Mouse (Mus musculus): ENCODE measurements around the gene Marveld1. TPM values are rescaled to one million over a fixed set of nuclear protein-coding genes. Genes with fewer than 3 reads are reported as not detected.

Gene Marveld1
- total RNA-seq, 2 experiments from 2014 or later, result 9.2 TPM

GRCm38 (mm10) chr19:42138517-42139285, 8.5 kb upstream of the Marveld1 start:
- DNase-seq (ENCODE audit: low spot score in 2 of 2), result no peak

DNA sequence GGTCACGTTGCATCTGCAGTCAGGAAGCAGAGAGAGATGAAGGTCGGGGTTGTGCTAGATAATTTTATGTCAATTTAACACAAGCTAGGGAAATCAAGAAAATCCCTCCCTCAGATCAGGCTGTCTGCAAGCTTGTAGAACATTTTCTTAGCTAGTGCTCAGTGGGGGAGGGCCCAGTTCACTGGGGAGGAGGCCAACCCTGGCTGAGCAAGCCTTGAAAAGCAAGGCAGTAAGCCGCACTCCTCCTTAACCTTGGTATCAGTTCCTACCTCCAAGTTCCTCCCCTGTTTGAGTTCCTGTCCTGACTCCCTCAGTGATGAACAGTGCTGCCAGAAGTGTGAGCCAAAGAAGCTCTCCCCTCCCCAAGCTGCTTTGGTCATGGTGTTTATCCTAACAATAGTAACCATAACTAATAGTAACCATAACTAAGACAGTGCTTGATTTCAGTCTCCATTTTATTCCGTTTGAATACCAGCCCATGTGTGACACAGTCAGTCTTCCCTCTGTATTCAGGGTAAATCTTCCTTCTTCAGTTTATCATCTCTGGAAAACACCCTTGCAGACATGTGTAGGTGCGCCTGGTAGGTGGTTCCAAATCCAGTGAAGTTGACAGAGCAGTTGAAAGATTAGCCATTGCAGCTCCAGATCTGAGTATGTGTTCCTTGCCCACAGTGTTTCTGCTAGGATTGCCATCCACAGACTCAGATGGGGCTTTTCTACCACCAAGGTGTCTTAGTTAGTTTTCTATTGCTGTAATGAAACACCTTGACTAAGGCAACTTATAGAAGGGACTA, 7.3 kb upstream of the Marveld1 start:
- no peak for DNase-seq (ENCODE audit: low spot score in 2 of 2)

- DNase-seq (ENCODE audit: low spot score in 2 of 2), result no peak
These were observed 5.2 kb upstream of the Marveld1 start for GRCm38 (mm10) chr19:42141998-42142397.

DNA sequence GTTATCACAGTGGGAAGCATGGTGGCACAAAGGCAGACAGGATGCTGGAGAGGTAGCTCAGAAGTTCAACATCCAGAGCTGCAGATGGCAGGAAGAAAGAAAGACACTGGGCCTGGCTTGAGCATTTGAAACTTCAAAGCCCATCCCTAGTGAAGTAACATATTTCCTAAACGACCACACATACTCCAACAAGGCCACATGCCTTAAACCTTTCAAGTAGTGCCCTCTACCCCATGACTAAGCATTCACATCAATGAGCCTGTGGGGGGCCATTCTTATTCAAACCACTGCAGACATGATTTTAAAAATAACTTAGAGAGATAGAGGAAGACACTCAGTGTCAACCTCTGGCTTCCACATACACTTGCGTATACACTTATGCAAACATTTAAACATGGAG, 4.4 kb upstream of the Marveld1 start:
- no peak for DNase-seq (ENCODE audit: low spot score in 2 of 2)

DNA sequence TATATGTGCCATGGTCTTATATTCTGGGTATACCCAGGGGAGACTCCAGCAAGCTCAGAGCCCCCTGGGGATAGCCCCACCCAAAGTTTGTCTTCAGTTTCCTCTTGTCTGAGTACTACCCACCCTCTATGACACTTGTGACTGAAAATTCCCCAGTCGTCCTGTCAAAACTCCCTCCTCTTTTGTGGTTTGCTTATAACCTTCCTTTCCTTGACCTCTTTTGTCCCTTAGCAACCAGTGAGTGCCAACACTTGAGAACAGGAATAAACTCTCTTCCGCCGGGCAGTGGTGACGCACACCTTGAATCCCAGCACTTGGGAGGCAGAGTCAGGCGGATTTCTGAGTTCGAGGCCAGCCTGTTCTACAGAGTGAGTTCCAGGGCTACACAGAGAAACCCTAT, 3.1 kb upstream of the Marveld1 start:
- no peak for DNase-seq (ENCODE audit: low spot score in 2 of 2)

DNA sequence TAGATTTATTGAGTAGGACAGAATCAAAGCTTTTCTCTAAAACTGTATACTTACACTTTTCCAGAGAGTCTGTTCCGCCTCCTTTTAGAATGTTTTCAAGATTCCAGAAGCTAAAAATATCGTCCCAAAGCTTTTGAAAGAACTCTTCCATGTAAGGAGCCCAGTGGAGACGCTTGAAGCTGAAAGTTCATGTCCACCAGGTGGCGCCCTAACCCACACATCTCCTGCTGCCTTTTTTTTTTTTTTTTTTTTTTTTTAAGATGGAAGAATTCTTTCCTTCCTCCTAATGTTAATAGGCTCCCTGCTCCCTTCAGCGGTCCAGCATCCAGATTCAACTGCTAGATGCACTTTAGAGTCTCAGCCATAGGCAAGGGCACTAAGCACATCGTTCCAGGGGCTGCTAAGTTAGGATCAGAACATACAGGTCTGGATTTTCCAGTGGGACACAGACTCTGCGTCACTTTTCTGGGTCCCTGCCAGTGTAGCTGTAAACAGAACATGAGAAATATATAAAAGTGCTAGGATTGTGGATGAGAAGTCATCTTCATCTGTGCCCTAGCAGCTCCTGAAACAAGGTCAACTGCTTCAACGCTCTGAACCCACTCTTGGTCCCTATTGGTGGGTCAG, 2.5 kb upstream of the Marveld1 start:
- DNase-seq (ENCODE audit: low spot score in 2 of 2), result peak; percentile 78 to 90

DNA sequence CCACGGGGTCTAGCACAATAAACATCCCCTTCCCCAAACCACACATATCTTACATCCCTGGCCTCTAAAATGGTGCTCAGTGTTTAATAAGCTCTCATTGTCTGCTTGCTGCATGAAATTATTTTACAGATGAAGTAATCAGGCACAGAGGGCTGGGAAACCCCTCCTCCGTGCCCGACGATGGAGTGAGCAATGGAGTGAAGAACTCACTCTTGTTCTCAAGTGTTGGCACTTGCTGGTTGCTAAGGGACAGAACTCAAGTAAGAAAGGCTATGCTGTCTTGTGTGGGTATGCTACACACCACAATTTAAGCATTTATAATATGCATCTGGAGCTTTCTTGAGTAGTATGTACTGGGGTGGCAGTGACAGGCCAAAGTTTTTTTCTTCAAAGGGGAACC, 2.0 kb upstream of the Marveld1 start:
- DNase-seq (ENCODE audit: low spot score in 2 of 2), result no peak

DNA sequence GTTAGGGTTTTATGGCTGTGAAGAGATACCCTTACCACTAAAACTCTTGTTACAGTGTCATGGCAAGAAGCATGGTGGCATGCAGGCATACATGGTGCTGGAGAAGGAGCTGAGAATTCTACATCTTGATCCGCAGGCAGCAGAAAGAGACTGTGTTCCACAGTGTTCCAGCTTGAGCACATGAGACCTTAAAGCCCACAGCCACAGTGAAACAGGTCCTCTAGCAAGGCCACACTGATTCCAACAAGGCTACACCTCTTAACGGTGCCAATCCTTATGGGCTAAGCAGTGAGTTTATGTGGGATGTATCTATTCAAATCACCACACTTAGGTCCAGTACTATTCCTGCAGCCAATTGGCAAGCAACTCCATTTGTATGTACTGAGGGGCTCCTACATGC, 1.5 kb upstream of the Marveld1 start:
- no peak for DNase-seq (ENCODE audit: low spot score in 2 of 2)

DNA sequence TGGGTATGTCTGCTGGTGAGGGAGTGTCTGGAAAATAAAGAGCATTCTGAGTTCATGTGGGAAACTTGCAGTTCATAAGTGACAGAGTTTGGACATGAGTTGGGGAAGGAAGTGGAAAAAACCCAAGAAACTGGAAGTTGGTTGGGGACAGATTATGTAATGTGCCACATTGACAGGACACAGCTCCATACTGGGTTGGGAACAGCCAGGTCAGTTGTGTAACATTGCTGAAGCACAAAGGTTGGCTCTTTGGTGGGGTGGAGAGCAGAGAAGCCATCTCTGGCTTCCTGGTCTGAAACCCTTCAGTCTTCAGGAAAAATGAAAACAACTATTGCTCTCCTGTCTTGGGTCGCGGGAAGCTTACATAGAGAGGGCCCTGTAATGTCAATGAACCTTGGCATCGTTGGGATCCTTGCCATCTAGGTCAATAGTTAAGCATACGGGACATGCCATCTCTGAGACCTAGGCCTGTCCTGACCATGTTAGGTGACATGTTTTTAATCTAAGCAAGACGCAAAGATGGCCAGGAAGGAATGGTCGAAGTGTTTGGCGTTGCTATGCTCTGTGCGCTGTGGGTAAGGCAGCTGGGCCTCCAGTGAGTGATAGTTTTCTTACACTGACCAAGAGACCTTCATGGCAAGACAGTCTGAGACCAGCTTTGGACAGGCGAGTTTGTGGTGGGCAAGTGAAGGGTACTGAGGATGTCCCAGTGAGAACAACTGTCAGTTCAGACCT, 757 bp upstream of the Marveld1 start:
- DNase-seq (ENCODE audit: low spot score in 2 of 2), result no peak

GRCm38 (mm10) chr19:42147769-42148568, 769 bp downstream of the Marveld1 start:
- DNase-seq (ENCODE audit: low spot score in 2 of 2), result peak in 1 of 2 experiments; percentile 48

- DNase-seq (ENCODE audit: low spot score in 2 of 2), result no peak
These were observed 1.3 kb downstream of the Marveld1 start for GRCm38 (mm10) chr19:42148569-42148860.

DNA sequence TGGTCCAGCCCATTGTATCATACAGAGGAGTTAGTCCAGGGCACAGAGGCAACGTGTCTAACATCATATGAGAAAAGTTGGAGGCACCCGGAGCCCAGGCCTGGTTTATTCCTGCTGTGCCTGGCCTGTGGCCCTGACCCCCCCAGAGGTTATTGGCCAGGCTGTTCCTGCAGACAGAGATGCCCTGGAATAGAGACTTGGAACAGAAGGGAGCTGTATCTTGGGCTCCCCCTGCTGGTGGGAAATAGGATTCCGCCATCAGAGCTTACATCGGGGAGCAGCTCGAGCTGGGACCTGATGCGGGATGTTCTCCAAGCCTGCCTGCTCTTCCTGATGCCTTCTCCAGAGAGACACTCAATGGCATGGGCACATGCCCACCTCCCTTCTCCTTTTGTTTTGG, 4.8 kb downstream of the Marveld1 start:
- DNase-seq (ENCODE audit: low spot score in 2 of 2), result peak; percentile 87 to 89

GRCm38 (mm10) chr19:42157493-42158237, 10.5 kb downstream of the Marveld1 start:
- no peak for DNase-seq (ENCODE audit: low spot score in 2 of 2)

DNA sequence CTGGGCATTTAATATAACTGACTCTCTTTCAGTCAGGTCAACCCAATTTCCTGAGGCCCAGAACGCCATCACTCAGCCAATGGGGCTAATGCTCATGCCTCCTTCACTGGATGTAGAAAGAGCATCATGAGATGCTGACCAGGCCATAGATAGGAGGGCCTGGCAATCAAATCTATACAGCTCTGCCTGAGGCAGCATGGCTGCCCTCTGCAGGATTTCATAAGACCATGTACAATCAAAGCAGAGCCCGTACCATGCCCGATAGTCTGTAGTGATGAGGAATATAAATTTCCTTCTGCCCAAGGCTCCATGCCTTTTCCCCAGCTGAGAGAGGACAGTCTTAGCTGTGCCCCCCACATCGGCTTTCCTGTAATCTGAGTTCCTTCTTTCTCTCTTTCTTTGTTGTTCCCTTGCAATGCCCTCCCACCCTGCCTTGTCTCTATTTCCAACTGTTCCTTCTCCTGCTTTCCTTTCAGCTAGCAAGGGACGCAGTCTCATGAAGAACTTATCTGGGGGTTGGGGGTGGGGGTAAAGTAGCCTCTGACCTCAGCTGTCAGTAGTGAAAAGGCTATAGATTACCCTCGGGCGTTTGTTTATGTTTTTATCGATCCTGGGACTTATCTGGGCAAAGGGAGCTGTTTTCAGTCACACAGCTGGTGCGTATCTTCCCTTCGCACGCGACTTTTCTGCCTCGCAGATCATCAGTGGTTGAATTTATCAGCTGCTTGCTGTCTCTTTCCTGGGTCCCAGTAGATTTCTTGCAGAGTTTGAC, 11.2 kb downstream of the Marveld1 start:
- no peak for DNase-seq (ENCODE audit: low spot score in 2 of 2)

GRCm38 (mm10) chr19:42163764-42164163, 16.6 kb downstream of the Marveld1 start, which contains the start of gene Zfyve27:
TSS of gene Zfyve27 (plus strand) at chr19:42163951.
- DNase-seq (ENCODE audit: low spot score in 2 of 2), result no peak

DNA sequence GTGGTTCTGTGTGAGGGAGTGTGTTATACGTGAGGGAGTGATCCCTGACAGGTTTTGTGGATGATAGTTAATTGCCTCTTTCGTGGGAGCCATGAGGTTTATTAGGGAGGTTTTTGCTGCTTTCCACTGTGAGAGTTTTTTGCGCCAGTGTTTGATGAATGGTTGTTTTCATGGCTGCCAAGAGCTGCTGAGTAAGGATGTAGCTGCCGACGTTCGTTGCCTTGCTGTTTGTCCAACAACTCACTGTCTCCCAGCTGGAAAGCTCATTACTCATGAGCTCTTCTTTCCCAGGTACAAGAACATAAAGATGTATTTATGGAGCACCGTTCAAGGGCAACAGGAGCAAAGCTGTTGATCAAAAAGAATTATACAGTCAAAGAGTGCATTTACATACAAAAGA, 17.0 kb downstream of the Marveld1 start:
- DNase-seq (ENCODE audit: low spot score in 2 of 2), result no peak

- peak; percentile 82 to 87 for DNase-seq (ENCODE audit: low spot score in 2 of 2)
These were observed 18.9 kb downstream of the Marveld1 start for GRCm38 (mm10) chr19:42166130-42166529.

DNA sequence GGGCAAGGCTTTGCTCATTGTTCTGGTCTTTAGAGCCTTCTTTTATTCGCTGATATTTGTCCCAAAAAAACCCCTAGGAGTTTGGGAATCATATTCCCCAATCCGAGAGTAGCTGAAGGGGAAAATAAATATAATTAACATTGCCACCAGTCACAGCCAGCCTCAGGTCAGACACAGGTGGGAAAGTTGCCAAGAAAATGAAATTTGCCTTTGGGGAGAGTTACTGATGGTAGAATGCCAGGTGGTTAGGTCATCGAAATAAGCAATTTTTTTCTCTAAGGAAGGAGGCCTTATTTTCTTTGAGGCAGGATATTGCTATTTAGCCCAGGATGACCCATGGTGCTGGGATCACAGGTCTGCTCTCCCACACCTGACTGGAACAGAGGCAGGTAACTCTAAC, 19.6 kb downstream of the Marveld1 start:
- no peak for DNase-seq (ENCODE audit: low spot score in 2 of 2)

DNA sequence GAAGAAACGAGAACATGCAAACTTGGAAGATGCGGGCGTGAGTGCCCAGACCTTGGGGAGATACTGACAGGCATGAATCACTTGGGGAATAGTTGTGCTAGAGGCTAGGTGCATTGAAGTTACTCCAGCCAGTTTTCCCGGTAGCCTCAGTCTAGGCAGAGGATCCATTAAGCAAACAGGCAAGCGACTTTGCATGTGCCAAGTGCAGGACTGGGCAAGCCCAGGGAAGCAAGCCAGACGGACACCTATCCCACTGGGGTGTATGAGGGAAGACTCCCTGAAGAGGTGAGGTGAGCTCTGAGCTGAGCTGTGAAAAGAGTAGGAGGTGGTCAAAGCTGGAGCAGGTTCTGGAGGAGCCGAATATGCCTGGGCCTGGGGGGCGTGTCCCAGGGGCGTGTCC, 20.3 kb downstream of the Marveld1 start:
- DNase-seq (ENCODE audit: low spot score in 2 of 2), result no peak

Measured in layer of hippocampus, postnatal 14 days (tissue).